Mouse (Mus musculus) limb, embryonic 10.5 days (tissue): Measurements from ENCODE around the gene Plxna3. TPM values are rescaled to one million over a fixed set of nuclear protein-coding genes. Genes with fewer than 3 reads are reported as not detected.

Experiments
- DNase-seq: peaks from one replicate; pipeline ENCODE4 v3.0.0-alpha.2; 2017; ENCODE audit warnings: low spot score
- H3K27ac ChIP-seq: fragments of 300-500 bp; sonication (generic); 2 replicates; pipeline ENCODE4 v1.5.1; 2016; ENCODE audit warnings: mild to moderate bottlenecking
- H3K27me3 ChIP-seq: fragments of 300-500 bp; sonication (generic); 2 replicates; pipeline ENCODE4 v1.6.1; 2016; ENCODE audit warnings: low read depth, mild to moderate bottlenecking; ENCODE audit not compliant: poor library complexity, severe bottlenecking
- H3K36me3 ChIP-seq: fragments of 300-500 bp; sonication (generic); 2 replicates; pipeline ENCODE4 v1.6.1; 2016; ENCODE audit warnings: mild to moderate bottlenecking, moderate library complexity
- H3K4me1 ChIP-seq: fragments of 300-500 bp; sonication (generic); 2 replicates; pipeline ENCODE4 v1.6.1; 2016
- H3K4me3 ChIP-seq: fragments of 300-500 bp; sonication (generic); 2 replicates; pipeline ENCODE4 v1.5.1; 2016; ENCODE audit warnings: mild to moderate bottlenecking, moderate library complexity
- H3K9me3 ChIP-seq: fragments of 300-500 bp; sonication (generic); replicated peaks from 2 replicates; pipeline ENCODE4 v1.6.1; 2016; ENCODE audit warnings: mild to moderate bottlenecking
- WGBS: fragments of 180-500 bp; shearing (Covaris S2); methylation state at CpG from one replicate; pipeline ENCODE4 v1.1.7; 2016; 5-methylcytosine and 5-hydroxymethylcytosine counted together
- microRNA-seq: library from miRNA; unstranded; fragments of <30 nt; microRNA quantifications from one replicate; pipeline ENCODE4, GENCODE M21; 2017
- polyA plus RNA-seq: library from polyadenylated mRNA; unstranded; fragments of >200 nt; fragmentation: Nextera tagmentation; extraction: Ambion mirVana; gene quantifications from 2 replicates; pipeline ENCODE4 v1.2.1, GENCODE M21; 2016

Plxna3 gene
- polyA plus RNA-seq, 1 experiment from 2014 or later: 17.1 TPM

GRCm38 (mm10) chrX:74388153-74388552 lies 59.3 kb downstream of the Plxna3 start:
- no peak for DNase-seq
- Histone ChIP-seq H3K9me3 (no peaks in the 10 kb centered on the region), H3K4me1 (peaks cover 3% of the 10 kb centered on the region), H3K4me3 (no peak overlapping the region), H3K27me3 (peaks cover 22% of the 10 kb centered on the region; the same call in 1 of the 2 replicates), H3K27ac (no peak overlapping the region), H3K36me3 (peaks cover 40% of the 10 kb centered on the region)

- Histone ChIP-seq H3K9me3 (no peaks in the 10 kb centered on the region), H3K4me3 (peak within 1 kb of the TSS; percentile 60), H3K36me3 (peaks cover 7% of the 10 kb centered on the region; the same call in 1 of the 2 replicates), H3K27me3 (peaks cover 12% of the 10 kb centered on the region; the same call in 1 of the 2 replicates), H3K27ac (peak within 1 kb of the TSS; percentile 93), H3K4me1 (peaks cover 7% of the 10 kb centered on the region)
- 17% methylated on average over 30 of the region's 30 CpGs for WGBS
- DNase-seq: peak; percentile 73
Observed at GRCm38 (mm10) chrX:74392535-74393443, 63.9 kb downstream of the Plxna3 start, which contains the start of the genes Fam3a and Ikbkg. Gene Fam3a (minus strand): TSS chrX:74393272. Gene Ikbkg (plus strand): TSS chrX:74393290.

Small RNA genes lying within 50 kb of the gene (microRNA-seq; reads per million reads assigned to microRNA genes)
- not detected for gene Mir7092

Other genes starting within 250 kb of the Plxna3 start
- gene Opn1mw, start 201.6 kb upstream of the Plxna3 start, polyA plus RNA-seq: not detected in 2 replicates
- gene Mecp2, start 193.7 kb upstream of the Plxna3 start, polyA plus RNA-seq: 13.8 and 14.0 TPM in 2 replicates
- not detected in 2 replicates for gene Tex28, start 161.2 kb upstream of the Plxna3 start, polyA plus RNA-seq
- gene Tktl1, start 151.8 kb upstream of the Plxna3 start, polyA plus RNA-seq: 0.05 and 0.06 TPM in 2 replicates
- 273 and 333 TPM in 2 replicates for gene Flna, start 79.2 kb upstream of the Plxna3 start, polyA plus RNA-seq
- gene Emd, start 74.4 kb upstream of the Plxna3 start, polyA plus RNA-seq: 25.2 and 29.8 TPM in 2 replicates
- gene Rpl10, start 58.3 kb upstream of the Plxna3 start, polyA plus RNA-seq: 862 and 901 TPM in 2 replicates
- gene Taz, start 47.2 kb upstream of the Plxna3 start, polyA plus RNA-seq: 69.0 and 80.5 TPM in 2 replicates
- 3.4 and 5.0 TPM in 2 replicates for gene Dnase1l1, start 46.7 kb upstream of the Plxna3 start, polyA plus RNA-seq
- 80.1 and 90.7 TPM in 2 replicates for gene Atp6ap1, start 32.0 kb upstream of the Plxna3 start, polyA plus RNA-seq
- gene Gdi1, start 24.1 kb upstream of the Plxna3 start, polyA plus RNA-seq: 154 and 206 TPM in 2 replicates
- gene Fam50a, start 16.0 kb upstream of the Plxna3 start, polyA plus RNA-seq: 55.3 and 62.7 TPM in 2 replicates
- gene Lage3, start 24.6 kb downstream of the Plxna3 start, polyA plus RNA-seq: 113 and 125 TPM in 2 replicates
- gene Ubl4a, start 44.2 kb downstream of the Plxna3 start, polyA plus RNA-seq: 57.7 and 59.8 TPM in 2 replicates
- 12.2 and 13.2 TPM in 2 replicates for gene Slc10a3, start 44.3 kb downstream of the Plxna3 start, polyA plus RNA-seq
- 24.0 and 28.4 TPM in 2 replicates for gene Fam3a, start 64.2 kb downstream of the Plxna3 start, polyA plus RNA-seq
- 16.7 and 17.8 TPM in 2 replicates for gene Ikbkg, start 64.2 kb downstream of the Plxna3 start, polyA plus RNA-seq
- gene G6pdx, start 100.1 kb downstream of the Plxna3 start, polyA plus RNA-seq: 53.8 and 54.9 TPM in 2 replicates
- not detected in 2 replicates for gene Gm6880, start 152.3 kb downstream of the Plxna3 start, polyA plus RNA-seq
- not detected in 2 replicates for gene Olfr1326-ps1, start 245.8 kb downstream of the Plxna3 start, polyA plus RNA-seq